Mouse (Mus musculus) liver, embryonic 13.5 days (tissue): ENCODE measurements around the gene Oprl1. TPM values are rescaled to one million over a fixed set of nuclear protein-coding genes. Genes with fewer than 3 reads are reported as not detected.
A peak's percentile ranks its signal among the peaks of the same experiment; 100 is the strongest.

Source experiments
- ATAC-seq: fragments of 200-750 bp; cut with Nextera tagmentation; 2 replicates; pipeline ENCODE4 v1.8.0; 2017; ENCODE audit warnings: low read depth, mild to moderate bottlenecking, moderate number of reproducible peaks, moderate library complexity
- DNase-seq: peaks from one replicate; pipeline ENCODE4 v3.0.0; 2022
- H3K27ac ChIP-seq: fragments of 300-500 bp; sonication (generic); 2 replicates; pipeline ENCODE4 v1.5.1; 2015; ENCODE audit warnings: moderate library complexity, mild to moderate bottlenecking, inconsistent platforms
- H3K27me3 ChIP-seq: fragments of 300-500 bp; sonication (generic); 2 replicates; pipeline ENCODE4 v1.6.1; 2015; ENCODE audit warnings: mild to moderate bottlenecking, inconsistent platforms
- H3K36me3 ChIP-seq: fragments of 300-500 bp; sonication (generic); 2 replicates; pipeline ENCODE4 v1.6.1; 2015; ENCODE audit warnings: mild to moderate bottlenecking, inconsistent platforms
- H3K4me1 ChIP-seq: fragments of 300-500 bp; sonication (generic); replicated peaks from 2 replicates; pipeline ENCODE4 v1.6.1; 2015; ENCODE audit warnings: inconsistent platforms
- H3K4me2 ChIP-seq: fragments of 300-500 bp; sonication (generic); 2 replicates; pipeline ENCODE4 v1.6.1; 2015; ENCODE audit warnings: inconsistent platforms, mild to moderate bottlenecking, moderate library complexity
- H3K4me3 ChIP-seq: fragments of 300-500 bp; sonication (generic); replicated peaks from 2 replicates; pipeline ENCODE4 v1.5.1; 2015; ENCODE audit warnings: mild to moderate bottlenecking, inconsistent platforms
- H3K9ac ChIP-seq: fragments of 300-500 bp; sonication (generic); 2 replicates; pipeline ENCODE4 v1.6.1; 2015; ENCODE audit warnings: mild to moderate bottlenecking, inconsistent platforms
- H3K9me3 ChIP-seq: fragments of 300-500 bp; sonication (generic); replicated peaks from 2 replicates; pipeline ENCODE4 v1.6.1; 2016; ENCODE audit warnings: inconsistent platforms
- WGBS: fragments of 180-500 bp; shearing (Covaris S2); methylation state at CpG from one replicate; pipeline ENCODE4 v1.1.7; 2015; ENCODE audit not compliant: insufficient replicate concordance; 5-methylcytosine and 5-hydroxymethylcytosine counted together
- polyA plus RNA-seq: library from polyadenylated mRNA; unstranded; fragments of >200 nt; fragmentation: Nextera tagmentation; extraction: Ambion mirVana; gene quantifications from 2 replicates; pipeline ENCODE4 v1.2.1, GENCODE M21; 2015

Oprl1 gene
- polyA plus RNA-seq, 1 experiment from 2014 or later = 0.45 TPM

DNA sequence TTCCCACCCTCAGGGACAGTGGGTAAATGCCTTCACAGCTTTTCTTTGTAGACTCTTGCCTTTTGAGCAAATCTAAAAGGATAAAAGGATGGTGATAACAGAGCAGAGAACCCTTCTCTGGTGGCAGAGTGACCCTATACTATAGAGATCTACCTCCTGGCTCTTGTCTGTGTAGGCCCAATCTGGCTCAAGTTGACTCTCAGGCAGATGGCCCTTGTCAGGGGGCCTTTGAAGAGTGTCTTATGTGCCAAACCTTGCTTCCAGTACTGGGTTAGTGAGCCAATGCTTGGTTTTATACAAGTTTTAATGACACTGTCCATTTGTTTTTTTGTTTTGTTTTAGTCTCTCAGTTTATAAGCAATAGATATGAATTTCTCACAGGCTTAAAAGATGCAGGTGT lies 6.4 kb downstream of the Oprl1 start:
- H3K27me3 ChIP-seq = no peaks in the 10 kb centered on the region
- no peak overlapping the region for H3K4me3 ChIP-seq
- no peak overlapping the region for H3K9ac ChIP-seq
- H3K36me3 ChIP-seq = no peaks in the 10 kb centered on the region
- DNase-seq = no peak
- no peak overlapping the region for H3K27ac ChIP-seq
- no peaks in the 10 kb centered on the region for H3K4me1 ChIP-seq
- ATAC-seq = no peak
- no peaks in the 10 kb centered on the region for H3K9me3 ChIP-seq
- no peak overlapping the region for H3K4me2 ChIP-seq

DNA sequence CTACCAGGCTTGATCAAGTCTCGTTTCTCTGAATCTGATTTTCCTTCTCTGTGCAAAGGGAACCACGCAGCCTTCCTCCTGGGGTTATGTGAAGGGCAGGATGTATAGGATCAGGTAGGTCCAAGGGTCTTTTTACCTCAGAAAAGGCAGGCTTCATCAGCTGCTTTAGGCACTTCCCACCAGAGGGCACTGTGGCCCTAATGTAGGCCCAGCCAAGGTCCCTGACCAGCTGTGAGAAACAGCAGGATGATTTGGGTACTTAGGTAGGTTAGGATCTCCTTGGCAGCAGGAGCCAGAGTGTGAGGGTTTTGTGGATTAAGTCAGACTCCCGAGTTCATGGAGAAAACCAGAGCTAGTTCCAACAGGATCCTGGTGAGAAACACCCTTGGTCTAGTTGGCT lies 7.4 kb downstream of the Oprl1 start:
- WGBS = 8% methylated on average over 3 of the region's 3 CpGs
- ATAC-seq (no peak), DNase-seq (peak; percentile 7)
- no peaks in the 10 kb centered on the region for H3K27me3 ChIP-seq
- H3K4me1 ChIP-seq = no peaks in the 10 kb centered on the region
- no peaks in the 10 kb centered on the region for H3K36me3 ChIP-seq
- no peaks in the 10 kb centered on the region for H3K9me3 ChIP-seq
- no peak overlapping the region for H3K27ac ChIP-seq
- H3K4me3 ChIP-seq = no peak overlapping the region
- H3K9ac ChIP-seq = no peak overlapping the region
- H3K4me2 ChIP-seq = no peak overlapping the region

DNA sequence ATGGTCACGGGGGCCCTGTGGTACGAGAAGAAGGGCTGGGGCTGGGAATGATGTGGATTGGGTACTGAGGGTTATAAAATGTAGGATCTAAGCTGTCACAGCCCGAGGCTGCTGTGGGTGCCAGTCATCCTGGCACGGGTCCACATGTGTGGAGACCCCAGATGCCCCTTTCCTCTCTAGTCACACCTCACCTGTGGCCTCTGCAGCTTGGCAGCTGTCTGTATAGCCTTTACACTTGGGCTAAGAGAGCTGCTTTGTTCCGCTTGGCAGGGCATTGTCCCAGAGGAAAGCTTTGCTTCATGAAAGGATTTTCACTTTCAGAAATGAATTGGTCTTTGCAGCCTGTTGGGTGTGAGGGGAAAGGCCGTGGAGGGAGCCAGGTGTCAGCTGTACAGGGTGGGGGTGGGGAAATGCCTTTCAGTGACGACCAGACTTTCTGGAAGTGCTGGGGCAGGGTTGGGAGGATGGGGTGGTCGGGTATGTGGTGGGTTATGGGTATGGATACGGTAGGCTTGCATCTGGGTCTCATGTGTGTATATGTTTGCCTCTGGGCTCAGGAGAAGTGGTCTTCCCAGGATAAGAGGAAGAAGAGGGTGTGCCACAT lies 12.9 kb downstream of the Oprl1 start:
- no peaks in the 10 kb centered on the region for H3K4me1 ChIP-seq
- no peaks in the 10 kb centered on the region for H3K9me3 ChIP-seq
- WGBS = 41% methylated on average over 9 of the region's 9 CpGs
- H3K4me3 ChIP-seq = no peak overlapping the region
- ATAC-seq = no peak
- H3K27me3 ChIP-seq = no peaks in the 10 kb centered on the region
- H3K9ac ChIP-seq = no peak overlapping the region
- DNase-seq = no peak
- no peaks in the 10 kb centered on the region for H3K36me3 ChIP-seq
- H3K27ac ChIP-seq = no peak overlapping the region
- no peak overlapping the region for H3K4me2 ChIP-seq

DNA sequence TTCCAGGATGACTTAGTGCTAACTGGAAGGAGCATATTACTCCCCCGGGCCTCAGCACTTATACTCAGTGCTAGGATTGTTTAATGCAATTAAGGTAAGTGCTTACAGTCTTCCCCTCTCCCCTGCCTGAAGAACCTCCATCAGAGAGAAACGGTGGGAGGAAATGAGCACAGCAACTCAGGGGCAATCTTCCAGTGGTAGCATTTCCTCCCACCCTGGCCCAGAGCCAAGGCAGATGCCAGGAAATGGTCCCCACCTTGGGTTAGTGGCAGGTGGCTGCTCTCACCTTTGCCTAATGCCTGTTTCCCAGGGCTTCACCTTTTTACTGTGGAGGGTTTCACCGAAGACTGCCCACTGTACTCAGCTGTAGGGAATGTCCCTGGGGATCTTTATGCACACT lies 15.2 kb downstream of the Oprl1 start:
- no peaks in the 10 kb centered on the region for H3K36me3 ChIP-seq
- no peaks in the 10 kb centered on the region for H3K27me3 ChIP-seq
- H3K4me1 ChIP-seq = no peaks in the 10 kb centered on the region
- H3K9ac ChIP-seq = no peak overlapping the region
- no peak for DNase-seq
- no peak overlapping the region for H3K27ac ChIP-seq
- 42% methylated on average over 3 of the region's 3 CpGs for WGBS
- H3K9me3 ChIP-seq = no peaks in the 10 kb centered on the region
- H3K4me3 ChIP-seq = no peak overlapping the region
- no peak for ATAC-seq
- H3K4me2 ChIP-seq = no peak overlapping the region

DNA sequence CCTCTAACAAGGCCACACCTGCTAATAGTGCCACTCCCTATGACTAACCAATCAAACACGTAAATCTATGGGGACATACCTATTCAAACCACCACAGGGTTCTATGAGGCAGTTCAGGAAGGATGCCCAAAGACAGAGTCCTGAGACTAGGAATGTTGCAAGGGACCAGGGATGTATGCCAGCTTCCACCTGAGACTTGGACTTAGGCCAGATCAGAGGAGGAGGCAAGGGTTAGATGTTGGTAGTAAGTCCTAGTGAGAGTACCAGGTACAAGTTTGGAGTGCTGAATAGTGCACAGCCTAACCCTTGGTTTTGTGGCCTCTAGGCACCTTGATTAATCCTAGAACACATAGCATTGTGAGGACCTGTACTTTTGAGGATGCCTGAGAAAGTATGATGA lies 37.8 kb downstream of the Oprl1 start:
- H3K27ac ChIP-seq = no peak overlapping the region
- WGBS = 49% methylated on average over 1 of the region's 1 CpGs
- no peaks in the 10 kb centered on the region for H3K4me1 ChIP-seq
- no peak for ATAC-seq
- H3K27me3 ChIP-seq = no peaks in the 10 kb centered on the region
- H3K4me3 ChIP-seq = no peak overlapping the region
- no peak overlapping the region for H3K4me2 ChIP-seq
- H3K9ac ChIP-seq = no peak overlapping the region
- no peaks in the 10 kb centered on the region for H3K36me3 ChIP-seq
- no peak for DNase-seq
- H3K9me3 ChIP-seq = no peaks in the 10 kb centered on the region

DNA sequence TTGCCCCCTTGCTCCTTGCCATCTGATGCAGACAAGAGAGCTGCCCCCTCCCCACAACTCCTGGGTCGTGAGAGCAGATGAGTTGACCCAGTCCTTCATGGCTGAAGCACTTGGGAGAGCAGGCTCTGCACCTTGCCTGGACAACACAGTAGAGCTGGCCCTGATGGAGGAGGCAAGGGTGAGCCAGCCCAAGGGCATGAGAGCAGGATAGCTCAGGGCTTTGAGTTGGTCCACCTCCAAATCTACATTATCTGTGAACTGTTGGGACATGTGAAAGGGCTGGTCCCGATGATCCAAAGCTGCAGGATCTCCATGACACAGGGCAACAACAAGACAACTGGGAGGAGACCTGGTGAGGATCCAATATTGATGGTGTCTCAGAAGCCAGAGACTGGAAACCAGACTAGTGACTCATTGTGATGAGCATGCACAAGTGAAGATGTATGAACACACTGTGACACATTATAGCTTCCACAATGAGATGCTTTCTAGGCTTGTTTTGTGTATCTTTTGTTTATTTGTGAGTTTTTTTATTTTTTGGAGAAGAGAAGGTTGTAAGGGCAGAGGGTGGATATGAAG lies 43.4 kb downstream of the Oprl1 start:
- H3K4me1 ChIP-seq = no peaks in the 10 kb centered on the region
- no peak overlapping the region for H3K4me2 ChIP-seq
- ATAC-seq = no peak
- peaks cover under 1% of the 10 kb centered on the region; the same call in 1 of the 2 replicates for H3K27me3 ChIP-seq
- H3K9ac ChIP-seq = no peak overlapping the region
- H3K27ac ChIP-seq = no peak overlapping the region
- no peaks in the 10 kb centered on the region for H3K36me3 ChIP-seq
- no peak for DNase-seq
- no peak overlapping the region for H3K4me3 ChIP-seq
- 34% methylated on average over 2 of the region's 2 CpGs for WGBS
- H3K9me3 ChIP-seq = no peaks in the 10 kb centered on the region

DNA sequence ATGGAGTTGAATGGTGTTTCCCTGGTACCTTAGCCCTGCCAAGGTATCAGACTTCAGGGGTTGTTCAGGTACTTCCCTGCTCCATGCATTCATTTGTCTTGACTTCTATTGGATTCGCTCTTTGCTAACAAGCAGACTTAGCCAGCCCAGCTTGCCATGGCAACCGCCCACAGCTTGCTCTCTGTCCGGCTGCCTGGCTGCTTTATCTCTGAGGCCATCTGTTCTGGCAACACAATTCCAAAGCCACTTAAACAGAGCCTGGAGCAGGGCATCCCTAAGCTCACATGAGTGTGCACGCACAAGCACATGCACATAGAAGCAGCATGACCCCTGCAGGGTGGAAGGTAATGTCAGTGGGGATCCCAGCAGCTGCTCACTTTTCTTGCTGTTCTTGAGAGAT lies 44.2 kb downstream of the Oprl1 start:
- no peak overlapping the region for H3K27ac ChIP-seq
- H3K4me2 ChIP-seq = no peak overlapping the region
- DNase-seq (no peak), ATAC-seq (no peak)
- no peaks in the 10 kb centered on the region for H3K9me3 ChIP-seq
- no peak overlapping the region for H3K9ac ChIP-seq
- no peak overlapping the region for H3K4me3 ChIP-seq
- H3K4me1 ChIP-seq = no peaks in the 10 kb centered on the region
- WGBS = 30% methylated on average over 4 of the region's 4 CpGs
- H3K27me3 ChIP-seq = peaks cover 9% of the 10 kb centered on the region; the same call in 1 of the 2 replicates
- no peaks in the 10 kb centered on the region for H3K36me3 ChIP-seq

DNA sequence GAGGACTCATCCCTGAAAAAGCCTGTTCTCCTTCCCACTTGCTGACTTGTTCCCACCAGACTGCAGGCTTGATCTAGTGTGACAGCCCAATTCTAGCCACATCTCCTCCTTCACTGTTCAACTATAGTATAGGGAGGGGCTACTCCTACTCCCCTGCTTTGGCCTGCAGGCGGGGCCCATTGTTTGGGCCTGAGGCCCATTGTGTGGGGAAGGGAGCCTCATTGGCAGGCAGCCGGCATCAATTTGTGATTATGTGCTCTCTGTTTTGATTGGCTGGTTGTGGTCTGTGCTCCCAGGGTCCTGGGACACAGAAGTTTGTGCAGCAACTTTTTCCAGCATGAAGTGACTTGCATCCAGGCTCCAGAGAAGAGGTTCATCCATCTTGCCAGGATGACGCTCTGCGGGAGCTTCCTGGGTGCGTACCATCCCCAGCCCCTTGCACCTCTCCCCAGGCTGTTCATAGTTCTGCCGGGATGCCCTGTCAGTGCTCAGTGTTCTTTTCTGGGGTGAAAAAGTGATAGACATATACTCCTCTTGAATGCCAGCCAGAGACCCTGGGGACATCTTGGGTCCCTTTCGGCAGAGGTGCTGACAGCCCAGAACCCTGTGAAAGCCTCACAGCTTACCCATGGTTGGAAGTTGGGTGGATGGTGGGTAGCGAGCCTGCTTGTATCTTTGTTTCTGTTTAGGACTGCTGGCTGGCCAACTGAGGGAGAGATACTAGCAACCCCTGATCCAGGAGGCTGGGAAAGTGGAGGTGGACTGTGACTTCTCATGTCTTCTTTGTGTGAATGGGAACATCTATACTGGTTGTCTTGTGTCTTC lies 48.4 kb downstream of the Oprl1 start, which contains the start of gene Myt1:
Gene Myt1 (plus strand): TSS at position 327 of the 825 bp plus-strand sequence.
- DNase-seq (no peak), ATAC-seq (no peak)
- no peak within 1 kb of the TSS for H3K4me2 ChIP-seq
- no peak within 1 kb of the TSS for H3K9ac ChIP-seq
- WGBS = 48% methylated on average over 8 of the region's 8 CpGs
- H3K27ac ChIP-seq = no peak within 1 kb of the TSS
- H3K4me3 ChIP-seq = no peak within 1 kb of the TSS
- H3K9me3 ChIP-seq = no peaks in the 10 kb centered on the region
- H3K4me1 ChIP-seq = no peaks in the 10 kb centered on the region
- no peaks in the 10 kb centered on the region for H3K36me3 ChIP-seq
- H3K27me3 ChIP-seq = peaks cover 11% of the 10 kb centered on the region; the same call in 1 of the 2 replicates

DNA sequence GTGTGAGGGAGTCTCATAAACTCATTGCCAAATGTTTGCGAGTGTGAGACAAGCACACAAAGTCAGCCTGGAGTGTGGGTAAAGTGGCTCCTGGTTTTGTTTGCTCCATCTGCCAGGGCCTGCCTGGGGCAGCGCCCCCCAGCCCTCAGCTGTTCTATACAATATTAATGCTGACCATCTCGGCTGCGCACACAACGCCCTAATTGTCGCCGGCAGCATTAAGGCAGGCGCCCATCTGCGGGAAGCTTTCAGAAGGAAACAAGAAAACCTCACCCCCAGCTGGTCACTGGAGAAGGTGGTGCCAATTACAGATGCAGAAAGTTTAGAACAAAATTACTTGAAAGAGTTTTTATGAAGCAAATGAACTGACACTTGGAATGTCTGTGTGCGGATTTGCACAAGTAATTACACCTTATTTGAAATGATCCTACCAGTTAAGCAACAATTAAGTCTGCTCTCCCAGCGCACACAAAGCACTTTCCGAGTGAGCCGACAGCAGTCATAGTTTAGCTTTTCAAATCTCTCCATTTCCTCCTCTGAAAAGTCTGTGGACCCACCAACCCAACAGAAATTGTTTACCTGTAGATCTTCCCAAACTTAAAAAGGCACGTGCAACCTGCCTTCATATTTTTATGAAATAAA lies 49.2 kb downstream of the Oprl1 start:
- DNase-seq = no peak
- Histone ChIP-seq H3K9me3 (no peaks in the 10 kb centered on the region), H3K27me3 (peaks cover 11% of the 10 kb centered on the region; the same call in 1 of the 2 replicates), H3K9ac (no peak overlapping the region), H3K36me3 (no peaks in the 10 kb centered on the region), H3K4me1 (no peaks in the 10 kb centered on the region), H3K27ac (no peak overlapping the region), H3K4me3 (no peak overlapping the region), H3K4me2 (no peak overlapping the region)
- WGBS = 36% methylated on average over 14 of the region's 14 CpGs
- no peak for ATAC-seq

DNA sequence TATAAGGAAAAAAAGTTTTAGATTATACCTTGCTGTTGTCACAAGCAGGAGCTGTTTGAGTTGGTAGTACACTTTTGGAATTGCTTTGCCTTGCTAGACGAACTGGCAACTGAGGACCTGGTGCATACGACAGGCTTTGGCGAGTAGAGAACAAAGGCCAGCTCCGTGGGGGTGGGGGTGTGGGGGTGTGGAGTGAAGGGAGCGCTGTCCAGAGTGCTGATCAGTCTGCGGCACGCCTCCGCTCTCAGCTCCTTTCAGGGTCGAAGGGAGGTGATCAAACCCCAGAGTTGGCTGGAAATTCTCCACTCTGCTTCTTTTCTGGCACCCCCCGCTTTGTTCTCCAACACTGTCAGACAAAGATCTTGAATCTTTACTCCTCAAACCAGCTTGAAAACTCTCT lies 49.8 kb downstream of the Oprl1 start:
- no peak for DNase-seq
- no peak overlapping the region for H3K4me2 ChIP-seq
- no peaks in the 10 kb centered on the region for H3K9me3 ChIP-seq
- H3K4me1 ChIP-seq = no peaks in the 10 kb centered on the region
- H3K27me3 ChIP-seq = peaks cover 11% of the 10 kb centered on the region; the same call in 1 of the 2 replicates
- no peak overlapping the region for H3K4me3 ChIP-seq
- no peak for ATAC-seq
- WGBS = 5% methylated on average over 10 of the region's 10 CpGs
- no peak overlapping the region for H3K9ac ChIP-seq
- no peaks in the 10 kb centered on the region for H3K36me3 ChIP-seq
- no peak overlapping the region for H3K27ac ChIP-seq

DNA sequence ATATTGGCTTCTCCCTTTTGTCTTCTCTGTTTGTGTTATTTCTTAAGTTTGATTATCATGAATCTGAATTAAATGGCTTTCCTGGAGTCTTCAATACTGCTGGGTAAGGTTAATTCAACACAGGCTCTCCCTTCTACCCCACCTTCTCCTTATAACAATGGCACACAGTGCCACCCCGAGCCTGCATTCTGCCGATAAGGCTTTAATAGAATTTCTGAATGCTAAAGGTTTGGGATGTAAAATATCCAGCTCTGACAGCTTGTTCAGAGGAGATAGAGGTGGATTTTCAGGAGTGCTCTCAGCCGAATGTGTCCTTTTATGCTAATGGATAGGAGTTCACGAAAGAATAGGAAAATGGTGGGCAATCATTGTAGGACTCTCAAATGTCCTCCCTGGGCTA lies 50.4 kb downstream of the Oprl1 start:
- no peak for ATAC-seq
- no peak overlapping the region for H3K4me2 ChIP-seq
- H3K27me3 ChIP-seq = peaks cover 11% of the 10 kb centered on the region; the same call in 1 of the 2 replicates
- H3K27ac ChIP-seq = no peak overlapping the region
- no peaks in the 10 kb centered on the region for H3K4me1 ChIP-seq
- no peaks in the 10 kb centered on the region for H3K9me3 ChIP-seq
- no peak overlapping the region for H3K4me3 ChIP-seq
- DNase-seq = no peak
- 52% methylated on average over 4 of the region's 4 CpGs for WGBS
- H3K36me3 ChIP-seq = no peaks in the 10 kb centered on the region
- no peak overlapping the region for H3K9ac ChIP-seq
